Mouse (Mus musculus): ENCODE measurements around the gene Ephb1.

Ephb1 gene

DNA sequence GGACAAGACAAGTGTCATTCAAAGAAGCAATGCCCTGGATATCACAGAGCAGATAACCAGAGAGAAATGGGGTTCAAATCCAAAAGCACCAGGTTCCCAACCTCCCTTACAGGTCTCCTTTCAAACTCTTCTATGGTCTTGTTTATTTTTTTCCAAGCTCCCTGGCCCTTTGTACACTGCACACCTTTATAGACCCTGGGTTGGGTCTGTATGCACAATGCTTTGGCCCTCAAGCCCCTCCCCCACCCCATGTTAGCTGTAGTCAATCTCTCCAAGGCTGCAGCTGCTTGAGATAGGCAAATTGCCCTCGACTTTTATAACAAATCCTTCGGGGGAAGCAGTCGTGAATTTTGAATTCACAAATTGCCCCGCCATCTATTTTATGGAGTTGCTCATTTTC, 429.7 kb downstream of the Ephb1 start:
- no peak for DNase-seq (ENCODE audit: extremely low spot score, low read depth, low spot score)

DNA sequence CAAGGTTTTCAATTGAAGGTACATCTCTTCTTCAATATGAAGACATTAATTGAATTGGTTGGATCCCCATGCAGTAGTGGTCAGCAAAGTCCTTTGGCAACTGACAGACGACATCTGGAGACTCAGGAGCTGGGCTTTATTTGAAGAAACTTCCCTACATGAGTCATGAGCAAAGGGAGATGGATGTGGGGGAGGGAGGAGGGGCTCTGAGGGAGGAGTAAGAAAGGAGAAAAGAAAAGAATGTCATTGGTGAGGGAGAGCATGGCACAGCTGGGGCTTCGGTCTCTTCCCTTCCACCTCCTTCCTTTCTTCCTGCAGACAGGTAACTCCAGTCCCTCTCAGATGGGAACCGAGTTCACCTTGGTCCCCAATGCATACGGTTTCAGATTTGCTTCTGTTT, 431.6 kb downstream of the Ephb1 start:
- DNase-seq (ENCODE audit: extremely low spot score, low read depth, low spot score), result no peak

DNA sequence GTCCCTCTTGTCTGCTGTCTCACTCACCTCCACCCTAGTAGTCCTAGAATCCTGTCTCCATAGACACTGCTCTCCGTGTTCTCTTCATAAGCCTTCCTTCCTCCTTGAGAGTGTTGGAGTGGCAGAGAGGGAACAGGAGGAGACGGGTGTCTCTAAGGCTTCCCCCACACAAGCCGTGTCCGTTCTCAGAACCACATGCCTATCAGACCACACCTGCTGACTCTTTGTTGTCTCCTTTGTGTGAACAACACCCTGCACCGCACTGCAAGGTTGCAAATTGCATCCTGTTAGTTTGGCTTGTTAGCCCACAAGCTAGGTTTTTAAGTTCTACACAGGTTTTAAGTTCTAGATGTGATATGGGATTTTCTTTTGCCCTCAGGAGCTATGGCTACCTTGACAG, 435.2 kb downstream of the Ephb1 start:
- DNase-seq (ENCODE audit: extremely low spot score, low read depth, low spot score), result no peak

DNA sequence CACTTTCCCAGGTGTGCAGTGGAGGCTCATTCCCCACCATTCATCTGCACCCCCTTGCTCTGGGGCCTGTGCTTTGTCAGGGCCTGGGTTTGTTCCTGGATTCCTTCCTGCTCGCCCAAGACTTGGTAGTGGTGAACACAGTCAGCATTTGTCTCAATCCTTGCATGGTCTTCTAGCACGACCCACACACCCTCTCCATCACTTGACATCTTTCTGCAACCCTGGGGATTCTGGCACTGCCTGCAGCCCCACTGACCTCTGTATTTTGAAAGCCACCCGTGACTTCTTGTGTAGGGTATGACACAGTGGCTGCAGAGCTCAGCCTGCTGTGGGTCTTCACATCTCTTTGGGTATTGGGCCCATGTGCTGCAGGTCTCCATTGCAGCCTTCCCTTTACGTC, 435.7 kb downstream of the Ephb1 start:
- no peak for DNase-seq (ENCODE audit: extremely low spot score, low read depth, low spot score)

DNA sequence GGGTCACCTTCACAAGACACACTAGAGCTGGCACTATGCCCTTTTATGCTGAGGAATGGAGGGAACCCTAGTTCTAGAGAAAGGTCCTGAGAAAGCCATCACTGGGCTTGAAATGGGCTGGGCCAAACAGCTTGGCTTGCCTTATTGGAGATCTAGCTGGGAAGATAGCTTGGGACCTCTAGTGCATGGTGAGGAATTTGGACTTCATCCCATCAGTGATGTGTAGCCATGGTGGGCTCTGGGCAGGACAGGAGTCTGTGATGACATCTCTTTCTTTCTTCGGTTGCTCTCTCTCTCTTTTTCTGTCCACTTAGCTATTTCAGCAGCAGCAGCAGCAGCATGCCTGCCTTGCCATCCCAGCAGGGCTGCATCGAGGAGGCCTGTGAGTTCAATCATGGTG, 439.4 kb downstream of the Ephb1 start:
- no peak for DNase-seq (ENCODE audit: extremely low spot score, low read depth, low spot score)

DNA sequence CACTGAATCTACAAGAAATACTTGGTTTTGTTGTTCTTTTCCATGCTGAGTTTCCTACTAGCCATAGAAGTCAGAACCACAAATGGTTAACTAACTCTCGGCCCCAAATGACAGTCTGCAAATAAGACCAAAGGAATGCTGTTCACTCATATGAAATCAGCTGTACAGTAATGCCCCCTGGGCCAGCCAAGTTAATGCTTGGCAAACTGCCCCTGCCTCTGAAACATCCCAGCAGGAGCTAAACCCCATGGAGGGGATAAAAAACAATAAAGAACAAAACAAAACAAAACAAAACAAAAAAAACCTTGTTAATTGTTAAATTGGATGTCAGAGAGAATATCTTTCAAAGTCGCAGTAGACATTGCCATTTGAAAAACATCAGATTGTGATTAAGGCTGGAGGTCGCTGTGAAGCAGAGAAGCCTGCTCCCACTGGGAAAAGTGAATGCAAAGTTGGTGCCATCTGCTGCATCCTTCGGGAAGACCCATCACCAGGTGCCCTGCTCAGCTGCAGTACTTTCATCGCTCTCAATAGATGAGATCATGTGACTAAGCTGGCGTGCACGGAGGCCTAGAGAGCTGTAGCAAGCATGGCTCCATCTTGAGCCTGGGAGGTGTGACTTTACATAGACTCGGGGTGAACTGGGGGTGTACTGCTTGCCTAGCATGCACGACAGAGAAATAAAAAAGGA, 443.2 kb downstream of the Ephb1 start:
- no peak for DNase-seq (ENCODE audit: extremely low spot score, low read depth, low spot score)

DNA sequence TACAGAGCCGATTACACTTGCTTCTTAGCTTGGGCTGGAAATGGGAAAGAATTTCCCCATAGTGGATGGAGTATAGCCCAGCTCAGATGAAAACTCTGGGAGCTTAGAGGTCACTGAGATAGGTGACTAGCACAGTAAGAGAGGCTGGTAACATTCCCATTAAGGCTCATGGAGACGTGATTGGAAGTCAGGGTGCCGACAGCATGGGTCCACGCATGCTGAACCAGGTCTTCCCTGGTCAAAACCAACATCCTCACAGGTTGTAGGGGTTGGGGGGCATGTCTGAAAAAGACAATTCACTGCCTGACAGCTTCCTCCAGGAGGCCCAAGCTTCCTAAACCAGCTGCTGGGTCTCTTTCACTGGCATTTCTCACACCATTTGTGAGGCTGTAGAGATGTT, 445.0 kb downstream of the Ephb1 start:
- DNase-seq (ENCODE audit: extremely low spot score, low read depth, low spot score), result no peak

DNA sequence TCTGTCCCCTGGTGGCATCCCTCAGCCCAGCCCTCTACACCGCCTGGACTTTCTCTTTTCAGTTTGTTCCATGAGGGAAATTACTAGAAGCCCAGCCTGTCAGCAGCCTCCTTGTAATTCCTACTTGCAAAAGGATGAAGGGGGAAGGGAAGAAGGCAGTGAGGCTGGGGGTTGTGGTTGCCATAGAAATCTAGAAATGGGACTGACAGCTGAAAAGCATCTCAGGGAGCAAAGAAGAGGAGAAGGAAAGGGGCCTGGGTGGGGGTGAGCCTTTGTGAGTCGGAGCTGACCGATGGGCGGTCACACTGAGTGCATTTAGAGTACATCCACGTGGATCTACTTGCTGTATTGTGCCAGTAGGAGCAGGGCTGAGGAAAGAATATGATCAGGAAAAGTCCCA, 445.6 kb downstream of the Ephb1 start:
- DNase-seq (ENCODE audit: extremely low spot score, low read depth, low spot score), result no peak

DNA sequence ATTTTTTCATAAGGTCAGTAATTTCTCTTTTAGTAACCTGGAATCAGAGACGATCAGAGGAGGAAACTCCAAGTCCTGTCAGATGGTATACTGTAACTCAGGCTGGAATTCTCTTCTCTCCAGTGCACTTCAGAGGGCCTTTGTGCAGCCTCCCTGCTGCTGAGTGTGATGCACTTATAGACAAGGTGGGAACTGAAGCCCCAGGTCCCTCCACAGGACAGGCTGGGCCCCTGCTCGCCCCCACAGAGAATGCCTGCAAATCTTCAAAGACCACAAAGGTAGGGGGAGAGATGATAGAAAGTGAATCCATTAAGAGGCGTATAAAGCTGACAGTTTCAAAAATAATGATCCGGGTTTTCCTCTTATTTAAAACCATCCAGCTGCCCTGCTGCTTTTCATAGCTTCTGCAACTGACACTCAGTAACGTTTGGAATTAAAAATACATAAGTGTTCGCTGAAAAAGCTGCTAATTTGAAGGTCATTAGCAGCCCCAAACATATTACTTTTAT, 446.7 kb downstream of the Ephb1 start:
- no peak for DNase-seq (ENCODE audit: extremely low spot score, low read depth, low spot score)

DNA sequence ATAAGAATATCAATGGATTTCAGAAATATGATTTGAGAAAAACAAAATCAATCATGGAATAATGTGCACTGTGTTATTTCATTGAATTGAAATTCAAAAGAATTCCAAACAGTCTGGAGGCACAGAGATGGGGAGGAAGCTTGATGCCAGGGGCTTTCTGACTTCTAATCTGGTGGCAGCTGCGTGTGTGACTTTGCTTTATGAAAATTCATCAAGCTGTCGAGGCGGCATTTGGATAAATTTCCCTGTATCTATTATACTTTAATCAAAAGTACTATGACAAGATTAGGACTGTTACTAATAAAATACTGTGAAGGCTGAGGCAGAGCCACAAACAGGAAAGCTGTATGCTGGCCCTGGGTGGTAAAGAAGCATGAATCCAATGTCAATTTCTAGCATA, 451.1 kb downstream of the Ephb1 start:
- DNase-seq (ENCODE audit: extremely low spot score, low read depth, low spot score), result no peak

DNA sequence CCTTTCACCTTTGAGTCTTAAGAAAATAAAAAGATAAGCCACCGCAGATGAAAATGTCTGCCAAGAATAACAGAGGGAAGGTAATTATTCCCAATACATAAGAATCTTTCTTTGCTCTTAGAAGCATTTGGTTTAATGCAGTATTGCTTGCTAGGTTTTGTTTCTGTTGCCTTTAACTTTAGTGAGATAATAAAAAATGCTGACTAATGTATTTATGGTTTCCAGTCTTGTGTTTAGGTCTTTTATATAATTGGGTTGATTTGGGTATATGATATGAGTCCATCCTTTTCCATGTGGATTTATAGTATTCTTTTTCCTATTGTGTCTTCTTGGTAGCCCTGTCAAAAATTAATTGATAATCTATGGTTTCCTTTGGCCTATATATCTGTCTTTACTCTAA, 456.6 kb downstream of the Ephb1 start:
- no peak for DNase-seq (ENCODE audit: extremely low spot score, low read depth, low spot score)

DNA sequence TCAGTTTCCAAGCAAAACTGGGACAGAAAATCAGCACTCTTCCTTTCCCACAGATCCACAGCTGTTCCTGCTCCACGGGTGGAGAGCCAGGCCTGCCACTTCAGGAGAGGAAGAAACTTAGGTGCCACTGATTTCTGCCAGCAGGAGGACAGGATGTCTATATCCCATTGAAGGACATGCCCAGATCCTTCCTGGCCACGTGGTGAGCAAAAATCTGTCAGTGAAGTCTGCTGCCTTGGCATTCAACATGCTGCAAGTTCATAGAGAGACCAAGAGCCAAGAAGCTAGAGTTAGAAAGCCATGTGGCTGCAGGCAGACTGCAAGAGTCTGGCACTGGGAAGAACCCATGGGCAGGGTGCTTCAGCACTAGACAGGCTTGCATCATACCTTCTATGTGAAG, 471.2 kb downstream of the Ephb1 start:
- no peak for DNase-seq (ENCODE audit: extremely low spot score, low read depth, low spot score)

DNA sequence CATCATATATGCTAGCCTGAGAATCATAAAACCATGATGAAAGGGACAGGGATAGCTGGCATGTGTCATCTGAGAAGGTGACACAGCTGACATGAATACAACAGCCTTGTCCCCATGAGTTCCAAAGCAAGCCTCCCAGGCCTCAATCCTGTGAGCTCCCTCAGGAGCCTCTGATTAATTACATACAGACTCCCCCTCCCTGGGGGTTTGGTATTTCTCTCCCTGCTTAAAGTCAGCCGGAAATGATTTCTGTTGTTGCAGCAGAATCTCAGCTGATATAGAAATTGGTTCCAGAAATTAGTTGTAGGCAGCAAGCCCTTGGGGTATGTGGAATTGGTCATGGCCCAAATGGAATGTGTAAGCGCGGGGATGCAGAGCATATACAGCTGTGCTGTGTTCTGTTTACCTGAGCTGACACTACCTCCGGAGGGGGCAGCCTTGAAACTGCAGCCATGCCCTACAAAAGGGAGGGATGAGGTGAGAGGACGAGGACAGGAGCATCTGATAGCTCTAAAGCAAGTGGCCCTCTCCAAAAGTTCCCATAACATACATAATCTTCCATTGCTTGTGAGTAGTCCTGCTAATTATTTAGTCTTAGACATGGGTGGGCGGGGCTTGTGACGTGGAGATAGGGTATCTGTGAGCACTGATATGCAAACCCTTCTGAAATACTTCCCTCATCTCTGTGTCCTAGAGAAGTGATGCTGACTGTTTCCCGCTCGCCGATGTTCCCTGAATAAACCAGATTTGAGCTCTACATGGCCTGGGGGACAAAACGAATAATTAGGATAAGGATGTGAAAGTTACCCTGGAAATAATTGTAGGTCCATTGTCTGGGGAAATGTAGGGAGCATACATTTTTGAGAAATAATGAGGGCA, 477.1 kb downstream of the Ephb1 start:
- no peak for DNase-seq (ENCODE audit: extremely low spot score, low read depth, low spot score)

DNA sequence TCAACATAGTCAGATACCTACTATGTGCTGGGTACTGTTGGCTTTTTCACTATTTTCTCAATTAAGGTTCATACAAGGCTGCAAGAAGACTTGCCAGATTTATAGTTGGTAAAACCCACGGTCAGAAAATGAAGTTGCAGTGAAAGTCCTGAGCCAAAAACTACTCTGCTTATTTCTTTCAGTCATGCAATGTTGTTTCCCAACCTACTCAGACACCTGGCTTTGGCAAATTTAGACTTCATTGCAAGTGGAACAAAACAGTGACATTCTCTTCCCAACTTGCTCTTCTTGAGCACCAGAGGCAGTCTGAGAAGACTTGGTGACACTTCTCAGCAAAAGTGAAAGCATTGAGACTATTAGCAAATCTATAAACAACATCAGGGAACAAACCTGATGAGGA, 479.2 kb downstream of the Ephb1 start:
- DNase-seq (ENCODE audit: extremely low spot score, low read depth, low spot score), result no peak

All from hindlimb bud, embryonic 11.5 days (tissue).